Mouse (Mus musculus): ENCODE results near the gene Slc25a10. TPM values are rescaled to one million over a fixed set of nuclear protein-coding genes. Genes with fewer than 3 reads are reported as not detected.

The Slc25a10 gene
- polyA plus RNA-seq (2014; fragmentation: Illumina TruSeq; extraction: RNeasy Lipid Tissue Mini Kit (QIAGEN cat#74804); ENCODE audit: low read depth, low replicate concordance) = 2.5 TPM

GRCm38 (mm10) chr11:120491317-120492023, at the start of gene Slc25a10:
Gene Slc25a10 (plus strand): TSS chr11:120491840.

DNA sequence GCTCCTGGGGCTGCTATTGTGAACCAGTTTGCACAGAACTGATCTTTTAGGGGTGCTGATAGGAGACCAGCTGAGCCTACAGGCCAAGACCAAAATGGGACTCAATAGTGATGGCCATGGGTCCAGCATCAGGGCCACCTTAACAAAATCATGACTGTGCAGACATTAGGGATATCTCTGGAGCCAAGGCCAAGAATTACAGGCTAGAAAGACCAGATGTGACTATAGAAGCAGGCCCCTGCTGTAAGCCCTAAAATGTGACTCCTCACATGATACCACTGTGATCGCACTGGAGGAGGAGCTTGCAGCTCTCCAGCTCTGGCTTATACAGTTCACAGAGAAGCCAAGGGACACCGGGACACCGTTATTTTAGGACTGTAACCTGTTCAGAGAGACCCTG, 49.3 kb upstream of the Slc25a10 start, which contains the start of gene Tspan10:
Gene Tspan10 (plus strand): TSS at position 301 of the 400 bp plus-strand sequence.

GRCm38 (mm10) chr11:120453306-120453705, 38.3 kb upstream of the Slc25a10 start, which contains the start of gene Pde6g:
Gene Pde6g (minus strand): TSS chr11:120453500.

GRCm38 (mm10) chr11:120457772-120458751, 33.6 kb upstream of the Slc25a10 start, which contains the start of the genes Oxld1 and Ccdc137:
Gene Oxld1 (minus strand): TSS chr11:120458068.
Gene Ccdc137 (plus strand): TSS chr11:120458115.

GRCm38 (mm10) chr11:120467051-120467735, 24.4 kb upstream of the Slc25a10 start, which contains the start of gene Arl16:
Gene Arl16 (minus strand): TSS chr11:120467607.

DNA sequence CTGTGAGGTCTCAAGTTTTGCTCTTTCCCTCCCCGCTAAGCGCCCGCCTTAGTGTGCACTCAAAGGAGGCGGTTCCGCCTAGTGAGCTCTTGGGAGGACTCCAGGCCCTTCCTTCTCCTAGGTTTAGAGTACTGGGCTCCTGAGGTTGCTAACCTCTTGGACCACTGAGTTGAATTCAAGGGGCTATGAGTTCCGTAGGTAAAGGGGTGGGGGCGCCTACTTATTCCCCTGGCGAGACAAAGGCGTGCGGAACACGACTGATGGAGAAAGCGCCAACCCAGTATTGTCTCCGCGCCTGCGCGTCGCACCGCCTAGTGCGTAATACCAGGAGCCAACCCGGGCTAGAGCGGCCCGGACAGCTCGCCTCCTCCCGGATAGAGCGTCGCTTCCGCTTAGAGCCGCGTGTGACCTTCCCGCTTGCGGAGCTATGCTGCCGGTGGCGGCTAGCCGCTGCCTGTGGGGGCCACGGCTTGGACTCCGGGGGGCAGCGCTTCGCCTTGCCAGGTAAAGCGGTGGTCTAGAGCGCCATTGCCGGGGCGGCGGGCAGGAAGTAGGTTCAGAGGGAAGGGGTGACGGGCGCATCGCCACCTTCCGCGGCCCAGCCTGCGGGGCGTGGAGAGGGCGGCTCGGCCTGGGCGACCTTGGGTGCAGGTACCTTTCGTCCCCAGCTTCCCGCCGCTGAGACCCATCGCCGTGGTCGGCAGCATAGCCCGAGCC, 7.2 kb upstream of the Slc25a10 start, which contains the start of gene Mrpl12:
Gene Mrpl12 (plus strand): TSS at position 349 of the 717 bp plus-strand sequence.

DNA sequence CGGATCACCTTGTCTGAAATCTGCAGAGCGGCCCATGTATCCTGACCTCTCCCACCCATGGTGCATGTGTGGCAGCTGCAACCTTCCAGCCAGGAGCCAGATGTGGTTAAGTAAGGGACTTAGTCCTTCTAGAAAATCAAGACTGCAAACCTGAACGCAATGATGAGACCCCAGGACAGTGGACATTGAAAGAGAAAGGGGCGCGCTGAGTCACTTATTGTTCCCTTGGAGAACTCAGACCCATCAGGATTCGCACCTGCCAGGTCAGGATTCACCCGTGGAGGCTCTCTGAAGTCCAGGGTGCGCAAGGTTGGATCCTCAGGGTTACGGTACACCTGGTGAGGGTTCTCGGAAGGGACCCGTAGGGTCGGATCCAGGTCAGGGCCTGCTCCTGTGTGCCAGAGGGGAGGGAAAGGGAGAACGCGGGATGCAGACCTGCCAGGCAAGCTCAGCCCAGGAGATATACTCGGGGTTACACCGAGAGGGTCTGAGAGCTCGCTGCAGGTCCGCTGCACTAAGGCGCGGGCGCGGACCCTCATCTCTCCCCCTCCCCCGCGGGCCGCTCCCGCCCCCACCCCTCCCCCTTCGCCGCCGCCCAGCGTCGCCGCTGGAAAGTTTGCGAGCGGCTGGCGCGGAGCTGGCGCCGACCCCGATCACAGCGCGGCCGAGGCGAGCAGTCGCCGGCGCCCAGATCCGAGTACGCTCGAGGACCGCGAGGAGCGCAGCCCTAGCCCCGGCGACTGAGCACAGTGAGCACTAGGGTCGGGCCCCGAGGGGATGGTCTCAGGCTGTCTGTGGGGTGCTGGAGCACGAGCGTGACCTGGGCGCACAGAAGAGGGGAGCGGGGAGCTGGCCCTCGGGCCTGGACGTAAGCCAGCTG, 38.7 kb downstream of the Slc25a10 start, which contains the start of gene Gcgr:
Gene Gcgr (plus strand): TSS at position 615 of the 880 bp plus-strand sequence.

Other genes with a start within 250 kb of the Slc25a10 start
- gene Actg1, start 143.3 kb upstream of the Slc25a10 start, polyA plus RNA-seq (2014; fragmentation: Illumina TruSeq; extraction: RNeasy Lipid Tissue Mini Kit (QIAGEN cat#74804); ENCODE audit: low read depth, low replicate concordance) = 656 TPM
- gene Fscn2, start 130.3 kb upstream of the Slc25a10 start, polyA plus RNA-seq (2014; fragmentation: Illumina TruSeq; extraction: RNeasy Lipid Tissue Mini Kit (QIAGEN cat#74804); ENCODE audit: low read depth, low replicate concordance) = not detected
- not detected for gene Faap100, start 113.1 kb upstream of the Slc25a10 start, polyA plus RNA-seq (2014; fragmentation: Illumina TruSeq; extraction: RNeasy Lipid Tissue Mini Kit (QIAGEN cat#74804); ENCODE audit: low read depth, low replicate concordance)
- gene Nploc4, start 54.1 kb upstream of the Slc25a10 start, polyA plus RNA-seq (2014; fragmentation: Illumina TruSeq; extraction: RNeasy Lipid Tissue Mini Kit (QIAGEN cat#74804); ENCODE audit: low read depth, low replicate concordance) = 13.1 TPM
- not detected for gene Tspan10, start 49.2 kb upstream of the Slc25a10 start, polyA plus RNA-seq (2014; fragmentation: Illumina TruSeq; extraction: RNeasy Lipid Tissue Mini Kit (QIAGEN cat#74804); ENCODE audit: low read depth, low replicate concordance)
- not detected for gene Pde6g, start 38.3 kb upstream of the Slc25a10 start, polyA plus RNA-seq (2014; fragmentation: Illumina TruSeq; extraction: RNeasy Lipid Tissue Mini Kit (QIAGEN cat#74804); ENCODE audit: low read depth, low replicate concordance)
- gene Oxld1, start 33.8 kb upstream of the Slc25a10 start, polyA plus RNA-seq (2014; fragmentation: Illumina TruSeq; extraction: RNeasy Lipid Tissue Mini Kit (QIAGEN cat#74804); ENCODE audit: low read depth, low replicate concordance) = not detected
- gene Ccdc137, start 33.7 kb upstream of the Slc25a10 start, polyA plus RNA-seq (2014; fragmentation: Illumina TruSeq; extraction: RNeasy Lipid Tissue Mini Kit (QIAGEN cat#74804); ENCODE audit: low read depth, low replicate concordance) = 12.8 TPM
- gene Arl16, start 24.2 kb upstream of the Slc25a10 start, polyA plus RNA-seq (2014; fragmentation: Illumina TruSeq; extraction: RNeasy Lipid Tissue Mini Kit (QIAGEN cat#74804); ENCODE audit: low read depth, low replicate concordance) = 9.9 TPM
- 6.1 TPM for gene Mrpl12, start 7.2 kb upstream of the Slc25a10 start, polyA plus RNA-seq (2014; fragmentation: Illumina TruSeq; extraction: RNeasy Lipid Tissue Mini Kit (QIAGEN cat#74804); ENCODE audit: low read depth, low replicate concordance)
- gene Gcgr, start 38.9 kb downstream of the Slc25a10 start, polyA plus RNA-seq (2014; fragmentation: Illumina TruSeq; extraction: RNeasy Lipid Tissue Mini Kit (QIAGEN cat#74804); ENCODE audit: low read depth, low replicate concordance) = 2.3 TPM
- gene Mcrip1, start 57.9 kb downstream of the Slc25a10 start, polyA plus RNA-seq (2014; fragmentation: Illumina TruSeq; extraction: RNeasy Lipid Tissue Mini Kit (QIAGEN cat#74804); ENCODE audit: low read depth, low replicate concordance) = 0.89 TPM
- gene Ppp1r27, start 59.3 kb downstream of the Slc25a10 start, polyA plus RNA-seq (2014; fragmentation: Illumina TruSeq; extraction: RNeasy Lipid Tissue Mini Kit (QIAGEN cat#74804); ENCODE audit: low read depth, low replicate concordance) = not detected
- 238 TPM for gene P4hb, start 81.4 kb downstream of the Slc25a10 start, polyA plus RNA-seq (2014; fragmentation: Illumina TruSeq; extraction: RNeasy Lipid Tissue Mini Kit (QIAGEN cat#74804); ENCODE audit: low read depth, low replicate concordance)
- gene Arhgdia, start 89.8 kb downstream of the Slc25a10 start, polyA plus RNA-seq (2014; fragmentation: Illumina TruSeq; extraction: RNeasy Lipid Tissue Mini Kit (QIAGEN cat#74804); ENCODE audit: low read depth, low replicate concordance) = 20.6 TPM
- 11.9 TPM for gene Alyref, start 106.5 kb downstream of the Slc25a10 start, polyA plus RNA-seq (2014; fragmentation: Illumina TruSeq; extraction: RNeasy Lipid Tissue Mini Kit (QIAGEN cat#74804); ENCODE audit: low read depth, low replicate concordance)
- 7.1 TPM for gene Anapc11, start 106.6 kb downstream of the Slc25a10 start, polyA plus RNA-seq (2014; fragmentation: Illumina TruSeq; extraction: RNeasy Lipid Tissue Mini Kit (QIAGEN cat#74804); ENCODE audit: low read depth, low replicate concordance)
- not detected for gene Npb, start 116.6 kb downstream of the Slc25a10 start, polyA plus RNA-seq (2014; fragmentation: Illumina TruSeq; extraction: RNeasy Lipid Tissue Mini Kit (QIAGEN cat#74804); ENCODE audit: low read depth, low replicate concordance)
- gene Pcyt2, start 126.1 kb downstream of the Slc25a10 start, polyA plus RNA-seq (2014; fragmentation: Illumina TruSeq; extraction: RNeasy Lipid Tissue Mini Kit (QIAGEN cat#74804); ENCODE audit: low read depth, low replicate concordance) = 15.0 TPM
- gene Sirt7, start 133.4 kb downstream of the Slc25a10 start, polyA plus RNA-seq (2014; fragmentation: Illumina TruSeq; extraction: RNeasy Lipid Tissue Mini Kit (QIAGEN cat#74804); ENCODE audit: low read depth, low replicate concordance) = 3.0 TPM
- 11.3 TPM for gene Mafg, start 141.8 kb downstream of the Slc25a10 start, polyA plus RNA-seq (2014; fragmentation: Illumina TruSeq; extraction: RNeasy Lipid Tissue Mini Kit (QIAGEN cat#74804); ENCODE audit: low read depth, low replicate concordance)
- gene Pycr1, start 151.9 kb downstream of the Slc25a10 start, polyA plus RNA-seq (2014; fragmentation: Illumina TruSeq; extraction: RNeasy Lipid Tissue Mini Kit (QIAGEN cat#74804); ENCODE audit: low read depth, low replicate concordance) = 0.32 TPM
- not detected for gene Myadml2, start 156.3 kb downstream of the Slc25a10 start, polyA plus RNA-seq (2014; fragmentation: Illumina TruSeq; extraction: RNeasy Lipid Tissue Mini Kit (QIAGEN cat#74804); ENCODE audit: low read depth, low replicate concordance)
- gene Notum, start 169.3 kb downstream of the Slc25a10 start, polyA plus RNA-seq (2014; fragmentation: Illumina TruSeq; extraction: RNeasy Lipid Tissue Mini Kit (QIAGEN cat#74804); ENCODE audit: low read depth, low replicate concordance) = not detected
- 1.6 TPM for gene Aspscr1, start 181.1 kb downstream of the Slc25a10 start, polyA plus RNA-seq (2014; fragmentation: Illumina TruSeq; extraction: RNeasy Lipid Tissue Mini Kit (QIAGEN cat#74804); ENCODE audit: low read depth, low replicate concordance)
- 0.97 TPM for gene Cenpx, start 221.9 kb downstream of the Slc25a10 start, polyA plus RNA-seq (2014; fragmentation: Illumina TruSeq; extraction: RNeasy Lipid Tissue Mini Kit (QIAGEN cat#74804); ENCODE audit: low read depth, low replicate concordance)
- 0.24 TPM for gene Lrrc45, start 222.1 kb downstream of the Slc25a10 start, polyA plus RNA-seq (2014; fragmentation: Illumina TruSeq; extraction: RNeasy Lipid Tissue Mini Kit (QIAGEN cat#74804); ENCODE audit: low read depth, low replicate concordance)
- not detected for gene Rac3, start 229.6 kb downstream of the Slc25a10 start, polyA plus RNA-seq (2014; fragmentation: Illumina TruSeq; extraction: RNeasy Lipid Tissue Mini Kit (QIAGEN cat#74804); ENCODE audit: low read depth, low replicate concordance)
- 1.3 TPM for gene Dcxr, start 235.4 kb downstream of the Slc25a10 start, polyA plus RNA-seq (2014; fragmentation: Illumina TruSeq; extraction: RNeasy Lipid Tissue Mini Kit (QIAGEN cat#74804); ENCODE audit: low read depth, low replicate concordance)
- gene Cbr2, start 240.3 kb downstream of the Slc25a10 start, polyA plus RNA-seq (2014; fragmentation: Illumina TruSeq; extraction: RNeasy Lipid Tissue Mini Kit (QIAGEN cat#74804); ENCODE audit: low read depth, low replicate concordance) = not detected